Mouse (Mus musculus): ENCODE data around the gene Gbf1. TPM values are rescaled to one million over a fixed set of nuclear protein-coding genes. Genes with fewer than 3 reads are reported as not detected.

Gene Gbf1
- polyA plus RNA-seq, 1 experiment from 2014 or later = 65.1 TPM

DNA sequence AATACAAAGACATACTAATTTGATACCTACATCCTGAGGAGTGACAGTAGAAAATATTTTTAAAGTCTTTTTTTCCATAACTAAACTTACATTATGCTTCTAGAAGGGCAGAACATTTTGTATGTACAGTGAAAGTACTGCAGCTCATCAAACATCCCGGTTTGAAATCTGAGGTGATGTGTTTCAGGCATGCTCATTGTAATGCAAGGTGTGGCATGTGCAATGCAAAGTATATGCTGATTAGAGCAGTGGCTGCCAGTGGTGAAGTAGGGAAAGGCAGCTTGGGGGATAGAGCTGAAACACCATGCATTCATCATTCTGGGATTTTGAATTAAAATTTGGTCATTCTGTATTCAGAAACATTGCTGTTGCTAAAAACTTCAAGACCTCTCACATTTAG lies 17.6 kb downstream of the Gbf1 start:
- Histone ChIP-seq H3K9me3 (ENCODE audit: control insufficient read depth, low read length) (no peaks in the 10 kb centered on the region), H3K36me3 (ENCODE audit: control insufficient read depth, insufficient read depth) (peaks cover 11% of the 10 kb centered on the region), H3K4me2 (ENCODE audit: low read length) (no peak overlapping the region), H3K4me1 (replicated peaks; ENCODE audit: control insufficient read depth, insufficient read depth, low read length) (no peaks in the 10 kb centered on the region), H3K9ac (replicated peaks; ENCODE audit: low read depth, low read length) (no peak overlapping the region), H3K4me3 (replicated peaks; ENCODE audit: low read length) (no peak overlapping the region), H3K27me3 (replicated peaks; ENCODE audit: control insufficient read depth, insufficient read depth, low read length) (no peaks in the 10 kb centered on the region), H3K27ac (ENCODE audit: low read length) (no peak overlapping the region)
- no peak for ATAC-seq
- 64% methylated on average over 1 of the region's 1 CpGs for WGBS

DNA sequence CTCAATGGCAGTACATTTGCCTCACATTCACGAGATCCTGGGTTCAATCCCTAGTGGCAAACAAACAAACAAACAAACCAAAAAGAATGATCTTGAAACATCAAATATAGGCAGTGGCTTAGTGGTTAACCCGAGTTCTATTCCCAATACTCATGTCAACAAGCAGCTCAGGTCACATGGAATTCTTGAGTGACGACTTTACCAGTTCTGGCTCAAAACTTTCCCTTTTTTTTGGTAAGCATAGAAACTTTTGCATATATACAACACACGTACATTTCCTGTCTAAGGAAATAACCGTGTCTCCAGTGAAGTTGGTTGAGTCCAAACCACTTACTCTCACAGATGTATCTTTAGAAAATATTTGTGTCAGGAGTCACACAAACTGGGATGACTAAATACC lies 20.2 kb downstream of the Gbf1 start:
- WGBS = 87% methylated on average over 5 of the region's 5 CpGs
- no peak overlapping the region for H3K4me2 ChIP-seq (ENCODE audit: low read length)
- H3K27me3 ChIP-seq (replicated peaks; ENCODE audit: control insufficient read depth, insufficient read depth, low read length) = no peaks in the 10 kb centered on the region
- no peaks in the 10 kb centered on the region for H3K9me3 ChIP-seq (ENCODE audit: control insufficient read depth, low read length)
- H3K4me1 ChIP-seq (replicated peaks; ENCODE audit: control insufficient read depth, insufficient read depth, low read length) = 0 out of 2 replicates have a peak, but pooled peaks cover 3% of the 10 kb centered on the region
- H3K36me3 ChIP-seq (ENCODE audit: control insufficient read depth, insufficient read depth) = peaks cover 8% of the 10 kb centered on the region; the same call in 1 of the 2 replicates
- no peak overlapping the region for H3K4me3 ChIP-seq (replicated peaks; ENCODE audit: low read length)
- H3K27ac ChIP-seq (ENCODE audit: low read length) = no peak overlapping the region
- no peak for ATAC-seq
- no peak overlapping the region for H3K9ac ChIP-seq (replicated peaks; ENCODE audit: low read depth, low read length)

DNA sequence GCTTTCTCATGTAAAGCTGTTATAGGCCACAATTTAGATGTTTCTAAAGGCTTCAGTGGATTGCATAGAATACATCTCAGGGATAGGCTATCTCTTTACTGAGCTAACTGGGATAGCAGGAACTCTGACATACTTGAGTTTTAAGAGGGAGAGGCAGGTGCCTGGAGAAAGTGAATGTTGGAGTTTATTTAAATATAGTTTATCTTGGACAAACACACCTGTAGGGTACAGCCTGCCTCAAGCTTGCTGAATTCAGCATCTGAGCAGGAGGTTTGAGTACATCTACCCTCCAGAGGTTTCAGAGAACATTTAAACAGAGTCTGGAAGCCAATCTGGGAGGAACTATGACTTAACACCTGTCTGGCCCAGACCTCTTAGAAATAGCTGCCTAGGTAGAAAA lies 22.9 kb downstream of the Gbf1 start:
- no peak for ATAC-seq
- Histone ChIP-seq H3K36me3 (ENCODE audit: control insufficient read depth, insufficient read depth) (peaks cover 8% of the 10 kb centered on the region; the same call in 1 of the 2 replicates), H3K27ac (ENCODE audit: low read length) (no peak overlapping the region), H3K4me2 (ENCODE audit: low read length) (no peak overlapping the region), H3K9ac (replicated peaks; ENCODE audit: low read depth, low read length) (no peak overlapping the region), H3K9me3 (ENCODE audit: control insufficient read depth, low read length) (no peaks in the 10 kb centered on the region), H3K4me1 (replicated peaks; ENCODE audit: control insufficient read depth, insufficient read depth, low read length) (0 out of 2 replicates have a peak, but pooled peaks cover 3% of the 10 kb centered on the region), H3K27me3 (replicated peaks; ENCODE audit: control insufficient read depth, insufficient read depth, low read length) (no peaks in the 10 kb centered on the region), H3K4me3 (replicated peaks; ENCODE audit: low read length) (no peak overlapping the region)

DNA sequence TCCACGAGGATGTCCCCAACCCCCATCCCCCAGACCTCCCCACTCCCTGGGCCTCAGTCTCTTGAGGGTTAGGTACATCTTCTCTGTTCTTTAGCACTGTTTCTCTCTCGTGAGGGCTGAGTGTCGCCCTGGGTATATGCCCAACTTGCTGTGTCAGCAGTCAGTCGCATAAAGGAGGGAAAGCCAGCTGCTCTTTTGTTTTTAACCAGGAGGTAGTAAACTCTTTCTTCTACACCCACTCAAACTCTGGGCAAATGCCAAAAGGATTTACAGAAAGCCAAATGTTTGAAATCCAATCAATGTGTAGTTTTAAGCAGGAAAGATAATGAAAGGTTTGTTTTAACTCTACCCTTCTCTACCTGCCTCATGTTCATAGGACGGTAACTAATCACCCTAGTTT lies 24.7 kb downstream of the Gbf1 start:
- H3K9me3 ChIP-seq (ENCODE audit: control insufficient read depth, low read length) = no peaks in the 10 kb centered on the region
- ATAC-seq = no peak
- 0 out of 2 replicates have a peak, but pooled peaks cover 3% of the 10 kb centered on the region for H3K4me1 ChIP-seq (replicated peaks; ENCODE audit: control insufficient read depth, insufficient read depth, low read length)
- H3K27me3 ChIP-seq (replicated peaks; ENCODE audit: control insufficient read depth, insufficient read depth, low read length) = no peaks in the 10 kb centered on the region
- H3K4me2 ChIP-seq (ENCODE audit: low read length) = no peak overlapping the region
- no peak overlapping the region for H3K27ac ChIP-seq (ENCODE audit: low read length)
- no peaks in the 10 kb centered on the region for H3K36me3 ChIP-seq (ENCODE audit: control insufficient read depth, insufficient read depth)
- H3K9ac ChIP-seq (replicated peaks; ENCODE audit: low read depth, low read length) = no peak overlapping the region
- WGBS = 26% methylated on average over 5 of the region's 5 CpGs
- H3K4me3 ChIP-seq (replicated peaks; ENCODE audit: low read length) = no peak overlapping the region

DNA sequence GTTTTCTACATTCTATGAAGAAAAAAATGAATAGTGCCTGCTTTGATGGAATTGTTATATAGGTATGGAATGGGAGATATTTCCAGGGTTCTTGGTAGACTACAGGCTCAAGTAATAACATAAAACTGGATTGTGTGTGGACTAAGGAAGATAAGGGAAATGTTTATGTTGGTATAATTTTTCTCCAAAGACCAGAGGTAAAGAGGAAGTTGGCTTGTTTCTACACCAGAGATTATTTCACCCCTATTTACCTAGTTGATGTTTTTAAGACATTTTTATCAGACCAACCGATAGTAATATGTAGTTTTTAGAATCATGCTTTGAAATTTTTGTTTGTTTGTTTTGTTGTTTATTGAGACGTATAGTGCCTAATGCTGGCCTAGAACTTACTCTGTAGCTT lies 28.0 kb downstream of the Gbf1 start:
- 93% methylated on average over 2 of the region's 2 CpGs for WGBS
- no peak overlapping the region for H3K4me2 ChIP-seq (ENCODE audit: low read length)
- H3K27me3 ChIP-seq (replicated peaks; ENCODE audit: control insufficient read depth, insufficient read depth, low read length) = no peaks in the 10 kb centered on the region
- no peak for ATAC-seq
- no peak overlapping the region for H3K27ac ChIP-seq (ENCODE audit: low read length)
- 0 out of 2 replicates have a peak, but pooled peaks cover 3% of the 10 kb centered on the region for H3K4me1 ChIP-seq (replicated peaks; ENCODE audit: control insufficient read depth, insufficient read depth, low read length)
- H3K9me3 ChIP-seq (ENCODE audit: control insufficient read depth, low read length) = no peaks in the 10 kb centered on the region
- H3K36me3 ChIP-seq (ENCODE audit: control insufficient read depth, insufficient read depth) = 0 out of 2 replicates have a peak, but pooled peaks cover 2% of the 10 kb centered on the region
- H3K9ac ChIP-seq (replicated peaks; ENCODE audit: low read depth, low read length) = no peak overlapping the region
- no peak overlapping the region for H3K4me3 ChIP-seq (replicated peaks; ENCODE audit: low read length)

DNA sequence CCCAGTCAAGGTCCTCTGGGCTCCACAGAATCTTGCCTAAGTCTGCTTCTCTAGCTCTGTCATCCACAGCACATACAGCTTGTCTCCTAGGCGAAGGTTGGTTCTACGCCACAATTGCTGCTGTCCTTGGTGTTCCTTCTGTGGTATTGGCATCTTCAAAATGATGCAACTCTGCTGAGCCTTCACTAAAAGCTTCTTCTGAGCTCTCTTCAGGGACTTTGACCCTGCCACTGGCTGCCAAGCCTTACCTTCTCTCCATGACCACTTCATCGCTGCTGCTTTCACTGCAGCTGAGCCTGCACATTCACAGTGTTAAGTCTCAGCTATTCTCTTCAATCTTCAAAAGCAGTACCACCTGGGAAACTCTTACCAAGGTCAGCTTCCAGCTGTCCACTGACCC lies 29.9 kb downstream of the Gbf1 start:
- no peaks in the 10 kb centered on the region for H3K4me1 ChIP-seq (replicated peaks; ENCODE audit: control insufficient read depth, insufficient read depth, low read length)
- H3K27me3 ChIP-seq (replicated peaks; ENCODE audit: control insufficient read depth, insufficient read depth, low read length) = no peaks in the 10 kb centered on the region
- ATAC-seq = no peak
- H3K9me3 ChIP-seq (ENCODE audit: control insufficient read depth, low read length) = no peaks in the 10 kb centered on the region
- WGBS = 95% methylated on average over 3 of the region's 3 CpGs
- H3K9ac ChIP-seq (replicated peaks; ENCODE audit: low read depth, low read length) = no peak overlapping the region
- H3K4me3 ChIP-seq (replicated peaks; ENCODE audit: low read length) = no peak overlapping the region
- H3K36me3 ChIP-seq (ENCODE audit: control insufficient read depth, insufficient read depth) = 0 out of 2 replicates have a peak, but pooled peaks cover 2% of the 10 kb centered on the region
- no peak overlapping the region for H3K4me2 ChIP-seq (ENCODE audit: low read length)
- no peak overlapping the region for H3K27ac ChIP-seq (ENCODE audit: low read length)

DNA sequence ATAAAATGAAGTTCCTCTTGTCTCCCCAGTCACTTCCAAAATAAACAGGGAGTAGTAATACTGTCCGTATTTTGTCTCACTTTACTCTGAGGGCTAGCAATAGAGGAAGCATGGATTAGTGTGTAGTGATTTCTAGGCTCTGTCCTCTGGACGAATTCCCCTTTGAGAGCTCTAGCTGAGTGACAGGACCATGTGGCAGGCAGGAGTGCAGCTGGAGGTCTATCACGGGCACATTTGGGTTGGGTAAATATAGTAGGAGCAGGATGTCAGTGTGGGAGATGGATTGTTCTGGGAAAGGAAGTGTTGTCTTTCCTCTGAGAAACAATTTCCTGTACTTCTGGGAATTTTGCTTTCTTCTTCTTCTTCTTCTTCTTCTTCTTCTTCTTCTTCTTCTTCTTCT lies 34.3 kb downstream of the Gbf1 start:
- Histone ChIP-seq H3K27ac (ENCODE audit: low read length) (no peak overlapping the region), H3K9me3 (ENCODE audit: control insufficient read depth, low read length) (no peaks in the 10 kb centered on the region), H3K4me3 (replicated peaks; ENCODE audit: low read length) (no peak overlapping the region), H3K9ac (replicated peaks; ENCODE audit: low read depth, low read length) (no peak overlapping the region), H3K36me3 (ENCODE audit: control insufficient read depth, insufficient read depth) (0 out of 2 replicates have a peak, but pooled peaks cover 2% of the 10 kb centered on the region), H3K27me3 (replicated peaks; ENCODE audit: control insufficient read depth, insufficient read depth, low read length) (no peaks in the 10 kb centered on the region), H3K4me1 (replicated peaks; ENCODE audit: control insufficient read depth, insufficient read depth, low read length) (no peaks in the 10 kb centered on the region), H3K4me2 (ENCODE audit: low read length) (no peak overlapping the region)
- WGBS = 62% methylated on average over 3 of the region's 3 CpGs
- ATAC-seq = no peak

DNA sequence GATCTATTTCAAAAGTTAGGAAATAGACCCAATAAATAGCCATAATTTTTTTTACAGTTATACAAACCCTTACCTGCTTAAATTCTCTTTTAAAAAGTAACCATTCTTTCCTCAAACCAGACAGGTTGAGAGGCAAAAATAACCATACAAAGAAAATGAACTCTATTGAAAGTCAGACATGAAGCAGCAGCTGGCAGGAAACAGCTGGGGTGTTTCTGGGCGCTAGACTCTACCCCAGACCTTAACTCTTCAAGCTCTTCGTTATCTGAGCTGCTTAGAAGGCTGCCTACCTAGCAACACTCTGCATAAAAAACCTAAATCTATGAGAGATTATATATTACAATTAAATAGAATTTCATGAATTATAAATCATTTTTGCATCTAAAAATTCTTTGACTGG lies 34.9 kb downstream of the Gbf1 start:
- no peaks in the 10 kb centered on the region for H3K9me3 ChIP-seq (ENCODE audit: control insufficient read depth, low read length)
- H3K4me2 ChIP-seq (ENCODE audit: low read length) = no peak overlapping the region
- no peaks in the 10 kb centered on the region for H3K4me1 ChIP-seq (replicated peaks; ENCODE audit: control insufficient read depth, insufficient read depth, low read length)
- no peak overlapping the region for H3K27ac ChIP-seq (ENCODE audit: low read length)
- no peak overlapping the region for H3K9ac ChIP-seq (replicated peaks; ENCODE audit: low read depth, low read length)
- WGBS = 80% methylated on average over 2 of the region's 2 CpGs
- H3K36me3 ChIP-seq (ENCODE audit: control insufficient read depth, insufficient read depth) = 0 out of 2 replicates have a peak, but pooled peaks cover 2% of the 10 kb centered on the region
- H3K4me3 ChIP-seq (replicated peaks; ENCODE audit: low read length) = no peak overlapping the region
- no peak for ATAC-seq
- H3K27me3 ChIP-seq (replicated peaks; ENCODE audit: control insufficient read depth, insufficient read depth, low read length) = no peaks in the 10 kb centered on the region

DNA sequence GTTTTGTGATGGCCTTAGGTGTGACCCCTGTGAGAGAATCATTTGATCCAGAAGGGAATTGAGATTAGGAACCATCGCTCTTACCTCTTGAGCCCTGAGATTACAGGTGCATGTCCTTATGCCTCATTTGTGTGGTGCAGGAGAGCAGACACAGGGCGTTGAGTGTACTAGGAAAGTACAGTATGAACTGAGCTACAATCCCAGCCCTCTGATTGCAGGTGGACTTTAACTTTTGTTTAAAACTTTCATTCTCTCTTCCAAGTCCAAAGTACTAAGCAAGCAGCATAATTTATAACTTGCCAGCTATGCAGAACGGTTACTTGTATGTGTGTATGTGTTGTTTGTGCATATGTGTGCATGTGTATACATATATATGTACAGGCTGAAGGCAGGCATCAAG lies 46.0 kb downstream of the Gbf1 start:
- no peak overlapping the region for H3K9ac ChIP-seq (replicated peaks; ENCODE audit: low read depth, low read length)
- 86% methylated on average over 3 of the region's 3 CpGs for WGBS
- no peaks in the 10 kb centered on the region for H3K27me3 ChIP-seq (replicated peaks; ENCODE audit: control insufficient read depth, insufficient read depth, low read length)
- no peak for ATAC-seq
- H3K4me3 ChIP-seq (replicated peaks; ENCODE audit: low read length) = no peak overlapping the region
- H3K36me3 ChIP-seq (ENCODE audit: control insufficient read depth, insufficient read depth) = no peaks in the 10 kb centered on the region
- no peak overlapping the region for H3K4me2 ChIP-seq (ENCODE audit: low read length)
- H3K27ac ChIP-seq (ENCODE audit: low read length) = no peak overlapping the region
- H3K4me1 ChIP-seq (replicated peaks; ENCODE audit: control insufficient read depth, insufficient read depth, low read length) = no peaks in the 10 kb centered on the region
- H3K9me3 ChIP-seq (ENCODE audit: control insufficient read depth, low read length) = no peaks in the 10 kb centered on the region

DNA sequence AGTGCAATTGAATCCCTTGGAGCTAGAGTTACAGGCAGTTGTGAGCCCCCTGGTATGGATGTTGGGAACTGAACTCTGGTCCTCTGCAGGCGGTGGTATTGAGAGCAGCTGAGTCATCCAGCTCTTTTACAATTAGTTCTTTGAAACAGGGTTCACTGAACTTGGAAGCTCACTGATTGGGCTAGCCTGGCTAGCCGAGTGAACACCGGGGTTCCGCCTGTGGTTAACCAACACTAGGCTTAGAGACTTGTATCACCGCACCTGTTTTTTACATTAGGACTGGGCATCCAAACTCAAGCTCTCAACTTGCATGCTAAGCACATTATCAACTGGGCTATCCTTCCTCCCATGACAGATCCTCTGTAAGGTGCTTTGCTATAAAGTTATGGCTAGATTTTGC lies 46.6 kb downstream of the Gbf1 start:
- Histone ChIP-seq H3K9me3 (ENCODE audit: control insufficient read depth, low read length) (no peaks in the 10 kb centered on the region), H3K27me3 (replicated peaks; ENCODE audit: control insufficient read depth, insufficient read depth, low read length) (no peaks in the 10 kb centered on the region), H3K4me3 (replicated peaks; ENCODE audit: low read length) (no peak overlapping the region), H3K9ac (replicated peaks; ENCODE audit: low read depth, low read length) (no peak overlapping the region), H3K4me1 (replicated peaks; ENCODE audit: control insufficient read depth, insufficient read depth, low read length) (no peaks in the 10 kb centered on the region), H3K4me2 (ENCODE audit: low read length) (no peak overlapping the region), H3K36me3 (ENCODE audit: control insufficient read depth, insufficient read depth) (no peaks in the 10 kb centered on the region), H3K27ac (ENCODE audit: low read length) (no peak overlapping the region)
- ATAC-seq = no peak
- 75% methylated on average over 5 of the region's 5 CpGs for WGBS

Measured in forebrain, embryonic 16.5 days (tissue).